Comparison of ENCODE assay signal across 28 mouse cellular contexts in genomic region chr4:89131795-89132194, GRCm38 (mm10). TPM values are rescaled to one million over a fixed set of nuclear protein-coding genes. Genes with fewer than 3 reads are reported as not detected.
DNase-seq lines count a peak whose midpoint lies in the region; ATAC-seq and TF ChIP-seq lines count a peak whose summit lies in the region.
"Had no signal": no experiment of that assay in that cellular context is flagged by ENCODE, and none has a peak within 500 bp of the region (broad histone marks: within the 10 kb centered on the region; RNA-seq: fewer than 3 reads in every experiment).

No protein-coding gene starts in this region.

- H3K79me2 ChIP-seq in MEL (ENCODE audit: control insufficient read depth, insufficient read depth, low read length, poor library complexity), result no peaks in the 10 kb centered on the region

- H3K4me2 ChIP-seq in hindbrain, postnatal 0 days (ENCODE audit: low read depth, low read length), result no peak overlapping the region
- H3K4me2 ChIP-seq: forebrain, embryonic 13.5 days; heart, embryonic 13.5 days; hindbrain, embryonic 12.5 days; hindbrain, embryonic 15.5 days had no signal

- no peak for TF ChIP-seq RAD21 in MEL (IDR thresholded peaks at IDR 0.05; ENCODE audit: low read depth, low read length)

- no peak for TF ChIP-seq CTCF in MEL (IDR thresholded peaks at IDR 0.05 in 2 of 3, conservative IDR thresholded peaks at IDR 0.05 in 1 of 3; ENCODE audit: control insufficient read depth in 1 of 3, insufficient read depth in 1 of 3, low read depth in 2 of 3, low read length in 3 of 3, poor library complexity in 1 of 3, severe bottlenecking in 1 of 3)
- TF ChIP-seq CTCF in hindbrain, postnatal 0 days (IDR thresholded peaks at IDR 0.05; ENCODE audit: low read depth), result no peak

- H3K4me1 ChIP-seq in MEL (ENCODE audit: control insufficient read depth in 1 of 2, insufficient read depth in 2 of 2, low read length in 2 of 2), result no peaks in the 10 kb centered on the region
- H3K4me1 ChIP-seq in hindbrain, postnatal 0 days (ENCODE audit: insufficient read depth, low read length), result no peaks in the 10 kb centered on the region

- peaks cover 0 to 5% of the 10 kb centered on the region in 2 experiments; a peak in 1 of 4 replicates for H3K36me3 ChIP-seq in MEL (ENCODE audit: control insufficient read depth in 1 of 2, insufficient read depth in 2 of 2, low read length in 2 of 2)
- H3K36me3 ChIP-seq in hindbrain, postnatal 0 days (ENCODE audit: insufficient read depth, low read length), result no peaks in the 10 kb centered on the region
- H3K36me3 ChIP-seq: forebrain, embryonic 10.5 days; G1E; heart, embryonic 10.5 days; heart, embryonic 13.5 days; hindbrain, embryonic 12.5 days; hindbrain, embryonic 15.5 days had no signal

- WGBS in hindbrain, postnatal 0 days, result 85% methylated on average over 3 of the region's 3 CpGs

- H3K4me3 ChIP-seq in MEL (ENCODE audit: control insufficient read depth in 1 of 2, insufficient read depth in 1 of 2, low read depth in 2 of 2, low read length in 2 of 2), result no peak overlapping the region
- no peak overlapping the region for H3K4me3 ChIP-seq in hindbrain, postnatal 0 days (ENCODE audit: low read length)
- H3K4me3 ChIP-seq: forebrain, embryonic 10.5 days; forebrain, embryonic 13.5 days; heart, adult 2 months; heart, embryonic 10.5 days; heart, embryonic 13.5 days; hindbrain, embryonic 12.5 days; hindbrain, embryonic 15.5 days had no signal

- H3K27ac ChIP-seq in MEL (ENCODE audit: control insufficient read depth, low read depth, low read length), result no peak overlapping the region
- H3K27ac ChIP-seq in hindbrain, postnatal 0 days, result no peak overlapping the region
- H3K27ac ChIP-seq: forebrain, embryonic 10.5 days; forebrain, embryonic 13.5 days; heart, adult 2 months; heart, embryonic 10.5 days; heart, embryonic 13.5 days; hindbrain, embryonic 12.5 days; hindbrain, embryonic 15.5 days had no signal

- no peak overlapping the region for H3K9ac ChIP-seq in MEL (ENCODE audit: control insufficient read depth, low read depth, low read length, poor library complexity, severe bottlenecking)
- H3K9ac ChIP-seq in hindbrain, postnatal 0 days (replicated peaks; ENCODE audit: low read length), result no peak overlapping the region
- H3K9ac ChIP-seq: forebrain, embryonic 13.5 days; heart, embryonic 13.5 days; hindbrain, embryonic 12.5 days; hindbrain, embryonic 15.5 days had no signal

- no peak for TF ChIP-seq POLR2A in MEL (IDR thresholded peaks at IDR 0.05; ENCODE audit: control insufficient read depth in 1 of 2, insufficient read depth in 1 of 2, low read depth in 1 of 2, low read length in 2 of 2, poor library complexity in 1 of 2)

- TF ChIP-seq EP300 in MEL (IDR thresholded peaks at IDR 0.05; ENCODE audit: low read depth in 1 of 2, low read length in 2 of 2), result no peak

- no peaks in the 10 kb centered on the region for H3K9me3 ChIP-seq in MEL (replicated peaks; ENCODE audit: insufficient read depth, low read length)
- H3K9me3 ChIP-seq in hindbrain, postnatal 0 days (ENCODE audit: low read length), result no peaks in the 10 kb centered on the region
- H3K9me3 ChIP-seq: forebrain, embryonic 10.5 days; forebrain, embryonic 13.5 days; heart, embryonic 10.5 days; heart, embryonic 13.5 days; hindbrain, embryonic 12.5 days; hindbrain, embryonic 15.5 days had no signal

- DNase-seq in CD4-positive, CD25-positive, alpha-beta regulatory T cell, adult 2 months (ENCODE audit: low read depth, low spot score), result peak; percentile 28
- DNase-seq in MEL (ENCODE audit: low read depth, low spot score), result peak; percentile 50
- peak; percentile 43 for DNase-seq in induced T-regulatory cell, adult 2 months (ENCODE audit: low read depth)
- DNase-seq in hindbrain, postnatal 0 days (ENCODE audit: low spot score), result no peak
- DNase-seq in layer of hippocampus, adult 9-11 months, result no peak
- DNase-seq in gastrocnemius, postnatal 36 days, result no peak
- DNase-seq: adrenal gland, adult 8-10 months; adrenal gland, postnatal 25 days; cerebellum, adult 11-12 months; cerebellum, adult 9-10 months; cerebellum, postnatal 14 days; gastrocnemius, postnatal 10 days; heart, adult 2 months; heart, postnatal 14 days had no signal

- ATAC-seq in CD4-positive, CD25-positive, alpha-beta regulatory T cell, adult 4 months, result no peak
- ATAC-seq in neutrophil, adult 5-6 weeks (ENCODE audit: extremely low read depth, insufficient number of reproducible peaks, low FRiP score, poor library complexity, severe bottlenecking), result peak; percentile 54; the same call in 1 of the 2 replicates
- no peak for ATAC-seq in hindbrain, postnatal 0 days
- ATAC-seq: activated CD4-positive, CD25-positive, alpha-beta regulatory T cell, adult 4 months; forebrain, embryonic 13.5 days; forebrain, embryonic 16.5 days; inflammation-experienced regulatory T-cells, adult 6 months; intestine, embryonic 16.5 days had no signal

- intact Hi-C loops in gastrocnemius, postnatal 36 days (cut with DNase I), result no loop called here

- no peaks in the 10 kb centered on the region for H3K27me3 ChIP-seq in MEL (ENCODE audit: control insufficient read depth in 1 of 2, insufficient read depth in 2 of 2, low read length in 2 of 2)
- no peaks in the 10 kb centered on the region for H3K27me3 ChIP-seq in hindbrain, postnatal 0 days (ENCODE audit: insufficient read depth, low read length)
- H3K27me3 ChIP-seq: CH12.LX; heart, embryonic 13.5 days; hindbrain, embryonic 12.5 days; hindbrain, embryonic 15.5 days had no signal

TF ChIP-seq in MEL, 35 proteins besides CTCF, POLR2A, EP300 and RAD21:
- no peak for TF ChIP-seq MAZ (IDR thresholded peaks at IDR 0.05; ENCODE audit: low read depth, low read length)
- TF ChIP-seq SIN3A (IDR thresholded peaks at IDR 0.05; ENCODE audit: low read length), result no peak
- no peak for TF ChIP-seq POLR2AphosphoS2 (IDR thresholded peaks at IDR 0.05; ENCODE audit: low read length)

RNA-seq across cellular contexts. Expression of gene Mtap, which starts 5.1 kb away (rescaled TPM):
- 10 to 100 TPM; 30.9 to 35.6 TPM for polyA plus RNA-seq in CD4-positive, CD25-positive, alpha-beta regulatory T cell, adult 4 months (2017; shearing (Covaris generic))
- total RNA-seq in MEL (2012; rRNA removed), result 36.6 and 36.7 TPM in 2 replicates
- 10 to 100 TPM; 45.4 to 52.0 TPM for polyA plus RNA-seq in MEL (2012; ENCODE audit: insufficient read depth in 1 of 2, insufficient read length in 2 of 2, low read depth in 1 of 2, low replicate concordance in 2 of 2, missing spikeins in 1 of 2)
- 17.1 and 19.4 TPM in 2 replicates for total RNA-seq in neutrophil, adult 5-6 weeks (2017)
- 8.7 and 9.9 TPM in 2 replicates for total RNA-seq in hindbrain, postnatal 0 days (2014; rRNA removed)
- 26.1 and 27.4 TPM in 2 replicates for polyA plus RNA-seq in hindbrain, postnatal 0 days (2015; fragmentation: Nextera tagmentation; extraction: Ambion mirVana)
- 10 to 100 TPM; 13.4 to 14.7 TPM for total RNA-seq in gastrocnemius, postnatal 36 days (2021)
- total RNA-seq: CH12.LX had no signal
- polyA plus RNA-seq: G1E had no signal

Comparison
In these comparisons a context has a peak if more than half of its experiments do, and no peak if none do; other contexts are left out.
1. DNase-seq: peak in CD4-positive, CD25-positive, alpha-beta regulatory T cell, adult 2 months (single experiment), MEL (single experiment) and induced T-regulatory cell, adult 2 months (single experiment); none in hindbrain, postnatal 0 days (single experiment), layer of hippocampus, adult 9-11 months (single experiment) and gastrocnemius, postnatal 36 days (0 of 2).